Mouse (Mus musculus) E14TG2a.4 (cell line): Measurements from ENCODE around the gene Gdpd5.

Experiments used
- CTCF ChIP-seq: conservative IDR thresholded peaks from 2 replicates; pipeline ENCODE4 v1.5.1; 2014; ENCODE audit warnings: low read length
- NANOG ChIP-seq: IDR thresholded peaks from 2 replicates; pipeline ENCODE4 v1.6.1; 2014; ENCODE audit warnings: borderline replicate concordance, low read length, mixed read lengths
- POU5F1 ChIP-seq: IDR thresholded peaks from 2 replicates; pipeline ENCODE4 v1.6.1; 2014; ENCODE audit warnings: low read length, borderline replicate concordance

GRCm38 (mm10) chr7:99349782-99350720 is 31.2 kb upstream of the Gdpd5 start:
- TF ChIP-seq CTCF (no peak), POU5F1 (no peak), NANOG (no peak)
